Mouse (Mus musculus) 416B (cell line): ENCODE data around the gene Asb13.

Source experiments
- DNase-seq: peaks from one replicate; pipeline ENCODE4 v3.0.0; 2011; ENCODE audit warnings: low read depth

The Asb13 gene

GRCm38 (mm10) chr13:3665308-3665723 lies 31.5 kb downstream of the Asb13 start:
- peak; percentile 82 for DNase-seq

DNA sequence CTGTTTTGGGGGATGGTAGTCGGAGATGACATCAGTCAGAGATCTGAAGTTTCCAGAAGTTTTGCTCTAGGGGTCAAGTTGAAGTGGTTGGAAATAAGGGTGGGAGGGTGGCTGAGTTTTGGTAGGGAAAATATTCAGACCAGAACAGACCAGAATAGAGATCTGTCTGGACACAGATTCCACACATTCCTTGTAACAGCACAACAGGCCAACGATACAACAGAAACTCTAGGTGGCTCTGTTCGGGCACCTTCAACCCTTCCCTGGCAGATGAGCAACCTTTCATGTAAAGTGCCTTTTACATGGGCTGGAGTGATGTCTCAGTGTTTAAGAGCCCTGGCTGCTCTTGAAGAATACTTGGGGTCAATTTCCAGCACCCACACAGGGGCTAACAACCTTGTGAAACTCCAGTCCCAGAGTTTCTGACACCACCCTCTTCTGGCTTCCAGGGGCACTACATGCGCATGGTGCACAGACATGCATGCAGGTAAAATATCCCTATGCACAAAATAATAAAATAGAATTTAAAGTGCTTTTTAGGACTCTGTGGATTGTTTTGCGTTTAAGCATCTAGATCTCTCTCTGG lies 33.5 kb downstream of the Asb13 start:
- no peak for DNase-seq

DNA sequence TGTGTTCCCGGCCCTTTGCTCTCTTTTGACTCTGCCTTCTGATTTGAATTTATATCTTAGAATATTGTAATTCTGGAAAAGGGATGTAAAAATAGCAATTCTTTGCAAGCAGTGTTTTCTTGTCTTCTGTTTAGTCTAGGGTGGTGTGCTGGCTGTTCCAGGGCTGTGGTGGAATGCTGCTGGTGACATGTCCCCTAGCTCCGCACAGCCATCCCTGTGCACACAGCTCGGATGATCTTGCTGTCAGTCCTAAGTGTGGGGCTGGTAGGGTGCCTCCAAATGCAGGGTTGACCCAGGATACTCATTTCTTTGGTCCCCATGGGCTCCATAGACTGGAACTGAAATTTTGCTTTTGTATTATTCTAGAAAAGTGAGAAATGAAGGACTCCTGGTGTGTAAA lies 34.2 kb downstream of the Asb13 start:
- DNase-seq: no peak

GRCm38 (mm10) chr13:3669611-3670010 lies 35.8 kb downstream of the Asb13 start:
- DNase-seq: no peak

GRCm38 (mm10) chr13:3670039-3670438 lies 36.2 kb downstream of the Asb13 start:
- no peak for DNase-seq

DNA sequence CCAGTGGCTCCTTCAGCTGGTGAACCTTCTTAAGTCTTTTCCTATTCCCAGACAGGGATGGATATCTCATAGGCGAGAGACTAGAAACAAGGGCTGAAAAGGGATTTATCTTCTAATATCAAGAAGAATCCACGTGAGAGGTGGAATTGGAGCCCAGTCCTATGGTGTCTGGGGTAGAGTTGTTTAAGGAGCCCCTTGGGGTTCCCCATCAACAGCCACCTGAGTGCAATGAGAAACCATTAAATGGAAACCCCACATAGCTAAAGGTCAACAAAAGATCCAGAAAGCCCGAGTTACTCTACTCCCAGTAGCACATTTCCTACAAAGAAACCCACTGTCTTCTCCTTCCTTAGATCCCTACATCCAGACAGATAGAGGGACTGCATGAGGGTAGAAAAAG lies 39.3 kb downstream of the Asb13 start:
- DNase-seq: no peak

DNA sequence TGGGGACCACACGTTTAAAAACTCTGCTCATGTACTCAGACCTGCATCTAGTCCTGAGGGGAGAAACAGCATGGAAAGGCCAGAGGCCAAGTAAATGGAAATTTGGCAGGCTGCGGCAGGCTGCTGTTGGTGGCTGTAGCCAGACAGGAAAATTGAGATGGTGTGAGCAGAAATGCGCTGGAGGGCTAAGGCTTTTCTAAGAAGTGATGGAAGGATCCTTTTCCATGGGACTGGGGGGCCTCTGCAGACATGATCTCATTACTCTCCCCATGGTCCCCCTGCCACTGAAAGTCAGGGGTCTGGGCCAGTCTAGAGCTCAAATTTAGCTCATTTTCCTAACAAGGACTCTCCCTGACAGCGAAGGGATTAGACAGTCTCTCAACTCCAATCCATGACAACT lies 39.8 kb downstream of the Asb13 start:
- no peak for DNase-seq

DNA sequence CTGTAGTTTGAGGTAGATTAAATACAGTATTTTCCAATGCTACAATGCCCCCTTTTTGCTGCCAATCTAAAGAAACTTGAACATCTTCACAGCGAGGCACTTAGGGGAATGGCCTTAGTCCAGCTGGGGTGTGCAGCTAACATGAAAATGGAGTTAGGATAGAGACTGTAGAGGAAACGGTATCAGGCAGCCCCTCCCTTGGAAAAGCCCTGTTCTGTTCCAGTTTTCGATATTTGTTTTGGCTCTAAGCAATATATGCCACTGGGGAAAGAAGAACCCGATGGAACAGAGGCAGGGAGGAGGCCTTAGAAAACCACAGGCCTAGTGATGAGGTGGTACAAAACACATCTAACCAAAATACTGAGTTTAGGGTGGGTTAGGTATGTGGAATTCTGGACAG lies 42.0 kb downstream of the Asb13 start:
- DNase-seq: no peak

- DNase-seq: no peak
These were observed 45.3 kb downstream of the Asb13 start for GRCm38 (mm10) chr13:3679098-3679497.

DNA sequence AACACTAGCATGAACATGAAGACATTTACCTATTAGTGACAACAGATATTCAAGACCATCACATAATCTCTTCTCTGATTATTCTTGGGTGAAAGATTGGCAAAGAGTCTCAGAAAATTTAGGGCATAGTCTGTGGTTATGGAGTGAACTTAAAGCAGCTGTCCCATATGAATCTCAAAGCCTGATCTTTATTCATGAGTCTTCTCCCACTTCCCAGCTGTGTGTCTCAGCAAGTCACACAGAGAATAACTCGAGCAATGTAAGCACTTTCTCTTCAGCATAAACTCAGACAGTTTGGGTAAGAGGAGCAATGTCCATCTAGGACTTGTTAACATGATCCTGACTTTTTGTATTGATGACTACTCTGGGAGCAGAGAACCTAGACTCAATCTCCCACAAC lies 52.5 kb downstream of the Asb13 start:
- DNase-seq: no peak

DNA sequence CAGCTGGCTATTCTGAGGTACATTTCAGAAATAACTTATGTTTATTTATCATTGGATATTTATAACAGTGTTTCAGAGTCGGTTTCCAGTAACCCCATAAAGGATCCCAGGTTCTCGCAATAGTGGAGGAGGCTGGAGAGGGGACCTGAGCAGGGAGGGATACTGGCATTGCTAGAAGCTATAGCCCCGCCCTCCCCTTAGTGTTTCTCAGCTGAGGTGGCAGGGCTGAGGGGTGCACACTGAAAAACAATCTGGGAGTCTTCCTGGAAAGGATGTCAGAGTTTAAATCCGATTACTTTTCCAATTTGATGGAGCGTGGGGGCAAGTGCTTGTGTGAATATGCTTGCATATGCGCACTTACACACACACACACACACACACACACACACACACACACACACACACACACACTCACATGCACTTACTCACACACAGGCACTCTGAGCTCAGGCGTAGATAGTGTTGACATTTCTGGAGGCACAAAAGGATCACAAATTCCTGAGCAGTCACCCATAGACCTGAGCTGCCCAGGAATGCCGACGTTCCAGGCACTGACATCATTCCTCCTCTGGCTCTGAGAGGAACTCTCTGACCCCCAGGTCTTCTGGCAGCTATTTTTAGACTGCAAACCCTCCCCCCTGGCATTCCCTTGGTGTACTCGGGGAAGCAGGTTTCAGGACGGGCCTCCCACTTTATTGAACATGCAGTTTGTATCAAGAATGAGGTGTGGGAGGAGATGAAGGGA lies 60.9 kb downstream of the Asb13 start:
- no peak for DNase-seq

GRCm38 (mm10) chr13:3696977-3697735 lies 63.3 kb downstream of the Asb13 start:
- no peak for DNase-seq

GRCm38 (mm10) chr13:3700752-3701151 lies 66.9 kb downstream of the Asb13 start:
- peak; percentile 7 for DNase-seq
